Mouse (Mus musculus): ENCODE data around the gene Dydc2.

DNA sequence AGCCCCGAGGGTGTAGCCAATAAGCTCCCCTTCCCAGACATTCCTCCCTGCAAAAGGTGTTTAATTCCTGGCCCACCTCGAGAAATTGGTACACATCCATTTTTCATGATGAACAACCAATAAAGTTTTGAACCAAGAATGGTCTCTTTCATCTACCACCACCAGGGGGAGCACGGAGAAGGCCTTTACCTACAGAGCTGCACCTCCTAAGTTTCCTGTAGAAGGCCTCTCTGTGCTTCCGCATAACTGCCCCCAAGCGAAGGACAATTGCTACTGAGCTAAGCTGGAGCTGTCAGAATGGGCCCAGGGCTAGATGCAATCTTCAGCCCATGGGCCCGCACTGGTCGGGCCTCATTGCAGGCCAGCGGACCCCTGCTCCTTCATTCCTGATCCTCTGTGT, 21.8 kb upstream of the Dydc2 start:
- TF ChIP-seq CTCF (IDR thresholded peaks at IDR 0.05; ENCODE audit: borderline replicate concordance, control insufficient read depth, extremely low read depth, insufficient read depth, low read length, poor library complexity), result no peak
- TF ChIP-seq POLR2A (IDR thresholded peaks at IDR 0.05; ENCODE audit: control insufficient read depth, extremely low read depth, insufficient read depth, low read length, poor library complexity), result no peak

Measured in thymus, adult 2 months (tissue).